8 mouse cellular contexts compared by ENCODE assay signal in the genomic region with DNA sequence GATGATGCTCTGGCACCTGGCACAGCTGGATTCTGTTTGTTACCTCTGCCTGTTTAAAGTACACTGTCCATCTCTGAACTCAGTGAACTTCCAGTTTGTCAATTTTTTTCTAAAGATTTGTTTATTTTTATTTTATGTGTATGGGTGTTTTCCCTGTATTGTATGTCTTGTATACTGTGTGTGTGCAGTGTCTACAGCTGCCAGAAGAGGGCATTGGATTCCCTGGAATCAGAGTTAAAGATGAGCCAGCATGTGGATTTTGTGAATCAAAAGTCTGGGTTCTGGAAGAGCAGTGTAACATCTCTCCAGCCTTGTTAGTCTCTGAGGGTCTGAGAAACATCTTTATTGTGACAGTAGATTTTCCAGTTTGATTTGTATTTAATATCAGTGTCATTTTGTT. TPM values are rescaled to one million over a fixed set of nuclear protein-coding genes. Genes with fewer than 3 reads are reported as not detected.
DNase-seq lines count a peak whose midpoint lies in the region; ATAC-seq and TF ChIP-seq lines count a peak whose summit lies in the region.

No protein-coding gene starts in this region.

- ATAC-seq in lung, embryonic 14.5 days (ENCODE audit: insufficient read depth): no peak

- no peaks in the 10 kb centered on the region for H3K9me3 ChIP-seq in lung, embryonic 14.5 days (ENCODE audit: low read depth, low read length)

- peaks cover 50% of the 10 kb centered on the region for H3K36me3 ChIP-seq in lung, embryonic 14.5 days (ENCODE audit: insufficient read depth)

- peak; percentile 7 for DNase-seq in gastrocnemius, adult 18-20 months (ENCODE audit: low spot score)
- DNase-seq in gastrocnemius, postnatal 36 days: no peak
- DNase-seq in lung, embryonic 14.5 days: peak; percentile 52
- no peak for DNase-seq in lung, adult 18-20 months
- DNase-seq in T-cell, adult 2 months (ENCODE audit: low spot score): peak; percentile 4
- DNase-seq in lung, postnatal 14 days: peak; percentile 27
- no peak for DNase-seq in yolk sac, embryonic 10.5 days (ENCODE audit: low spot score)
- no peak for DNase-seq in gastrocnemius, postnatal 4 days (ENCODE audit: low spot score in 2 of 2)

- H3K27ac ChIP-seq in lung, embryonic 14.5 days (ENCODE audit: low read depth): no peak overlapping the region

- intact Hi-C loops in gastrocnemius, postnatal 36 days (cut with DNase I): no loop called here

- peak; percentile 53 for TF ChIP-seq CTCF in lung, embryonic 14.5 days (IDR thresholded peaks at IDR 0.05; ENCODE audit: low read depth)

- no peak overlapping the region for H3K4me2 ChIP-seq in lung, embryonic 14.5 days

- no peaks in the 10 kb centered on the region for H3K27me3 ChIP-seq in lung, embryonic 14.5 days (ENCODE audit: insufficient read depth, low read length)

- no peak overlapping the region for H3K4me3 ChIP-seq in lung, embryonic 14.5 days (ENCODE audit: low read depth, low read length)

- H3K4me1 ChIP-seq in lung, embryonic 14.5 days (ENCODE audit: insufficient read depth): no peaks in the 10 kb centered on the region

- no peak overlapping the region for H3K9ac ChIP-seq in lung, embryonic 14.5 days

RNA-seq across cellular contexts. Expression of a gene that starts 24.4 kb away (rescaled TPM):
- total RNA-seq in gastrocnemius, adult 18-20 months (2021): 1 to 10 TPM; 1.3 to 3.2 TPM
- 1 to 10 TPM in 1 of 2 experiments, under 1 TPM in 1; 0.69 to 1.0 TPM for total RNA-seq in gastrocnemius, postnatal 36 days (2021)
- 23.2 and 27.8 TPM in 2 replicates for polyA plus RNA-seq in lung, embryonic 14.5 days (2014; fragmentation: Nextera tagmentation; extraction: Ambion mirVana)
- total RNA-seq in gastrocnemius, postnatal 4 days (2021): 1 to 10 TPM; 1.7 to 1.9 TPM

RNA-seq across cellular contexts. Expression of a gene that starts 30.8 kb away (rescaled TPM):
- total RNA-seq in gastrocnemius, adult 18-20 months (2021): 10 to 100 TPM; 13.5 to 18.0 TPM
- total RNA-seq in gastrocnemius, postnatal 36 days (2021): 10 to 100 TPM; 15.3 to 19.7 TPM
- polyA plus RNA-seq in lung, embryonic 14.5 days (2014; fragmentation: Nextera tagmentation; extraction: Ambion mirVana): 52.5 and 58.6 TPM in 2 replicates
- 10 to 100 TPM; 49.8 to 51.4 TPM for total RNA-seq in gastrocnemius, postnatal 4 days (2021)

RNA-seq across cellular contexts. Expression of a gene that starts 31.7 kb away (rescaled TPM):
- total RNA-seq in gastrocnemius, adult 18-20 months (2021): 10 to 100 TPM; 30.8 to 34.2 TPM
- total RNA-seq in gastrocnemius, postnatal 36 days (2021): 10 to 100 TPM; 23.0 to 29.8 TPM
- polyA plus RNA-seq in lung, embryonic 14.5 days (2014; fragmentation: Nextera tagmentation; extraction: Ambion mirVana): 58.8 and 59.6 TPM in 2 replicates
- 10 to 100 TPM; 41.9 to 43.9 TPM for total RNA-seq in gastrocnemius, postnatal 4 days (2021)

RNA-seq across cellular contexts. Expression of a gene that starts 33.4 kb away (rescaled TPM):
- total RNA-seq in gastrocnemius, adult 18-20 months (2021): not detected
- total RNA-seq in gastrocnemius, postnatal 36 days (2021): not detected
- polyA plus RNA-seq in lung, embryonic 14.5 days (2014; fragmentation: Nextera tagmentation; extraction: Ambion mirVana): not detected in 2 replicates
- total RNA-seq in gastrocnemius, postnatal 4 days (2021): under 1 TPM in 1 of 2 experiments, not detected in 1; 0.36 TPM

RNA-seq across cellular contexts. Expression of a gene that starts 38.7 kb away (rescaled TPM):
- total RNA-seq in gastrocnemius, adult 18-20 months (2021): 10 to 100 TPM; 23.2 to 23.4 TPM
- total RNA-seq in gastrocnemius, postnatal 36 days (2021): 10 to 100 TPM; 24.8 to 27.3 TPM
- 36.9 and 38.3 TPM in 2 replicates for polyA plus RNA-seq in lung, embryonic 14.5 days (2014; fragmentation: Nextera tagmentation; extraction: Ambion mirVana)
- total RNA-seq in gastrocnemius, postnatal 4 days (2021): 10 to 100 TPM; 40.2 to 49.9 TPM

Comparison
In these comparisons a context has a peak if more than half of its experiments do, and no peak if none do; other contexts are left out.
1. DNase-seq: peak in gastrocnemius, adult 18-20 months (single experiment), lung, embryonic 14.5 days (single experiment), T-cell, adult 2 months (single experiment) and lung, postnatal 14 days (single experiment); none in gastrocnemius, postnatal 36 days (0 of 2), lung, adult 18-20 months (0 of 2), yolk sac, embryonic 10.5 days (single experiment) and gastrocnemius, postnatal 4 days (0 of 2).